Mouse (Mus musculus) intestine, postnatal 0 days (tissue): ENCODE results near the gene Pigv. TPM values are rescaled to one million over a fixed set of nuclear protein-coding genes. Genes with fewer than 3 reads are reported as not detected.

ENCODE experiments used
- ATAC-seq: fragments of 200-750 bp; cut with Nextera tagmentation; 2 replicates; pipeline ENCODE4 v1.8.0; 2017; ENCODE audit warnings: mild to moderate bottlenecking, moderate TSS enrichment, moderate library complexity
- H3K27ac ChIP-seq: fragments of 300-500 bp; sonication (generic); 2 replicates; pipeline ENCODE4 v1.5.1; 2014; ENCODE audit warnings: mild to moderate bottlenecking, low read depth, low read length, moderate library complexity
- H3K27me3 ChIP-seq: fragments of 300-500 bp; sonication (generic); replicated peaks from 2 replicates; pipeline ENCODE4 v1.6.1; 2014; ENCODE audit warnings: low read length, mixed read lengths; ENCODE audit not compliant: control insufficient read depth, insufficient read depth
- H3K36me3 ChIP-seq: fragments of 300-500 bp; sonication (generic); 2 replicates; pipeline ENCODE4 v1.6.1; 2014; ENCODE audit warnings: mild to moderate bottlenecking, moderate library complexity; ENCODE audit not compliant: control insufficient read depth, insufficient read depth
- H3K4me1 ChIP-seq: fragments of 300-500 bp; sonication (generic); replicated peaks from 2 replicates; pipeline ENCODE4 v1.6.1; 2014; ENCODE audit warnings: antibody characterized with exemption, low read length, mixed read lengths; ENCODE audit not compliant: control insufficient read depth, insufficient read depth
- H3K4me2 ChIP-seq: fragments of 300-500 bp; sonication (generic); replicated peaks from 2 replicates; pipeline ENCODE4 v1.6.1; 2014; ENCODE audit warnings: low read depth, mild to moderate bottlenecking, moderate library complexity
- H3K4me3 ChIP-seq: fragments of 300-500 bp; sonication (generic); 2 replicates; pipeline ENCODE4 v1.5.1; 2014; ENCODE audit warnings: low read depth, low read length
- H3K9ac ChIP-seq: fragments of 300-500 bp; sonication (generic); 2 replicates; pipeline ENCODE4 v1.6.1; 2014; ENCODE audit warnings: mild to moderate bottlenecking, low read depth, low read length
- H3K9me3 ChIP-seq: fragments of 300-500 bp; sonication (generic); 2 replicates; pipeline ENCODE4 v1.6.1; 2016; ENCODE audit warnings: mixed run types; ENCODE audit not compliant: control insufficient read depth
- CTCF ChIP-seq: sonication (generic); IDR thresholded peaks from 2 replicates; pipeline ENCODE4 v1.5.1; 2016; ENCODE audit warnings: low read depth, mild to moderate bottlenecking, control low read depth, antibody characterized with exemption, moderate library complexity
- WGBS: fragments of 180-500 bp; shearing (Covaris S2); extraction: QIAGEN DNeasy Blood & Tissue Kit; methylation state at CpG from one replicate; pipeline ENCODE4 v1.1.7; 2014; 5-methylcytosine and 5-hydroxymethylcytosine counted together
- polyA plus RNA-seq: library from polyadenylated mRNA; unstranded; fragments of >200 nt; fragmentation: Nextera tagmentation; extraction: Ambion mirVana; gene quantifications from 2 replicates; pipeline ENCODE4 v1.2.1, GENCODE M21; 2015

Gene Pigv
- polyA plus RNA-seq, 1 experiment from 2014 or later, result 10.7 TPM

- TF ChIP-seq CTCF, result no peak
- Histone ChIP-seq H3K4me3 (no peak overlapping the region), H3K27me3 (no peaks in the 10 kb centered on the region), H3K9ac (no peak overlapping the region), H3K4me2 (no peak overlapping the region), H3K9me3 (no peaks in the 10 kb centered on the region), H3K36me3 (peaks cover 92% of the 10 kb centered on the region), H3K4me1 (peaks cover 7% of the 10 kb centered on the region; the same call in 1 of the 2 replicates), H3K27ac (no peak overlapping the region)
- WGBS, result 89% methylated on average over 5 of the region's 5 CpGs
- ATAC-seq, result no peak
Measured at GRCm38 (mm10) chr4:133687126-133687525, 14.7 kb upstream of the Pigv start.

- Histone ChIP-seq H3K4me2 (no peak overlapping the region), H3K9me3 (no peaks in the 10 kb centered on the region), H3K4me1 (peaks cover 7% of the 10 kb centered on the region; the same call in 1 of the 2 replicates), H3K36me3 (peaks cover 91% of the 10 kb centered on the region), H3K27ac (no peak overlapping the region), H3K27me3 (no peaks in the 10 kb centered on the region), H3K9ac (no peak overlapping the region), H3K4me3 (no peak overlapping the region)
- TF ChIP-seq CTCF, result no peak
- WGBS, result 84% methylated on average over 11 of the region's 11 CpGs
- no peak for ATAC-seq
Measured at GRCm38 (mm10) chr4:133686512-133686911, 14.1 kb upstream of the Pigv start.

- WGBS, result 83% methylated on average over 14 of the region's 14 CpGs
- Histone ChIP-seq H3K4me2 (no peak overlapping the region), H3K27me3 (no peaks in the 10 kb centered on the region), H3K9ac (no peak overlapping the region), H3K4me3 (no peak overlapping the region), H3K4me1 (no peaks in the 10 kb centered on the region), H3K36me3 (peaks cover 50% of the 10 kb centered on the region), H3K9me3 (no peaks in the 10 kb centered on the region), H3K27ac (no peak overlapping the region)
- ATAC-seq, result no peak
- no peak for TF ChIP-seq CTCF
Measured at GRCm38 (mm10) chr4:133680206-133680786, 7.8 kb upstream of the Pigv start.

- TF ChIP-seq CTCF, result no peak
- H3K4me3 ChIP-seq, result no peak overlapping the region
- WGBS, result 79% methylated on average over 7 of the region's 7 CpGs
- peaks cover 44% of the 10 kb centered on the region for H3K36me3 ChIP-seq
- H3K27ac ChIP-seq, result no peak overlapping the region
- H3K4me1 ChIP-seq, result no peaks in the 10 kb centered on the region
- H3K9me3 ChIP-seq, result no peaks in the 10 kb centered on the region
- H3K4me2 ChIP-seq, result no peak overlapping the region
- ATAC-seq, result no peak
- no peaks in the 10 kb centered on the region for H3K27me3 ChIP-seq
- H3K9ac ChIP-seq, result no peak overlapping the region
Measured at GRCm38 (mm10) chr4:133679629-133680028, 7.2 kb upstream of the Pigv start.

GRCm38 (mm10) chr4:133677266-133677665 lies 4.8 kb upstream of the Pigv start:
- no peak for ATAC-seq
- Histone ChIP-seq H3K36me3 (peaks cover 23% of the 10 kb centered on the region), H3K4me3 (no peak overlapping the region), H3K4me2 (no peak overlapping the region), H3K9ac (no peak overlapping the region), H3K4me1 (no peaks in the 10 kb centered on the region; the same call in 1 of the 2 replicates), H3K27me3 (no peaks in the 10 kb centered on the region), H3K9me3 (no peaks in the 10 kb centered on the region), H3K27ac (no peak overlapping the region)
- WGBS, result 56% methylated on average over 7 of the region's 7 CpGs
- no peak for TF ChIP-seq CTCF

GRCm38 (mm10) chr4:133676189-133676588 lies 3.7 kb upstream of the Pigv start:
- Histone ChIP-seq H3K27me3 (no peaks in the 10 kb centered on the region), H3K9ac (no peak overlapping the region), H3K27ac (no peak overlapping the region), H3K4me3 (no peak overlapping the region), H3K4me1 (no peaks in the 10 kb centered on the region; the same call in 1 of the 2 replicates), H3K9me3 (no peaks in the 10 kb centered on the region), H3K4me2 (no peak overlapping the region), H3K36me3 (peaks cover 13% of the 10 kb centered on the region)
- WGBS, result 20% methylated on average over 3 of the region's 3 CpGs
- ATAC-seq, result no peak
- no peak for TF ChIP-seq CTCF

GRCm38 (mm10) chr4:133675594-133676016 lies 3.2 kb upstream of the Pigv start:
- Histone ChIP-seq H3K4me2 (no peak overlapping the region), H3K27me3 (no peaks in the 10 kb centered on the region), H3K4me1 (peaks cover 3% of the 10 kb centered on the region; the same call in 1 of the 2 replicates), H3K4me3 (no peak overlapping the region), H3K9ac (no peak overlapping the region), H3K36me3 (peaks cover 7% of the 10 kb centered on the region; the same call in 1 of the 2 replicates), H3K27ac (no peak overlapping the region), H3K9me3 (no peaks in the 10 kb centered on the region)
- no peak for ATAC-seq
- WGBS, result 3% methylated on average over 5 of the region's 5 CpGs
- no peak for TF ChIP-seq CTCF
